Mouse (Mus musculus): ENCODE measurements around the gene Gm29666. TPM values are rescaled to one million over a fixed set of nuclear protein-coding genes. Genes with fewer than 3 reads are reported as not detected.
"Not testable (repeated sequence)": the region's sequence is repeated elsewhere in the genome, so short reads cannot be mapped to it uniquely, and the experiment has no call there.

The Gm29666 gene
- polyA plus RNA-seq, 1 experiment, result 0.09 TPM

DNA sequence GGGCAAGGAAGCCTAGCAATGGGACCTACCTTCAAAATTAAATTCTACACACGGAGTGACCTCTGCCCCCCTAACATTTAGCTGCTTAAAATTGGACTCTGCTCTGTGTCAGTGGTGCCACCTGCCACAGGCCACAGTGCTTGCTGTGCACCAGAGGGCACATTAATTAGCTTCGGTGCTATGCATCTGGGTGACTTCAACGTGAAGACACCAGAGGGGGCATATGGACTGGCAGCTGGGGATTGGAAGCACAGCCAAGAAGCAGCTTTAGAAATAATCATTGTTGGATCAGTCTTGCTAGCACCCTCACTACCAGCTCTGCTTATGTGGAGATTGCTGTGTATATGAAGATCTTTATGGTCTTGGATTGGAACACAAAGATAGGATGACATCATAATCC is 6.6 kb downstream of the Gm29666 start:
- Histone ChIP-seq H3K36me3 (ENCODE audit: control insufficient read depth, insufficient read depth, low read length) (no peaks in the 10 kb centered on the region), H3K4me1 (ENCODE audit: control insufficient read depth, insufficient read depth, insufficient read length, low read length) (no peaks in the 10 kb centered on the region), H3K4me3 (ENCODE audit: low read depth, low read length) (no peak overlapping the region), H3K27ac (ENCODE audit: insufficient read depth, low read depth, low read length) (no peak overlapping the region), H3K27me3 (ENCODE audit: control insufficient read depth, insufficient read depth, low read length) (no peaks in the 10 kb centered on the region)
- no peak for TF ChIP-seq CTCF (IDR thresholded peaks at IDR 0.05; ENCODE audit: extremely low read depth, insufficient read length, insufficient replicate concordance, low read depth, low read length)
- TF ChIP-seq POLR2A (IDR thresholded peaks at IDR 0.05; ENCODE audit: low read depth, low read length), result no peak
- 68% methylated on average over 3 of the region's 3 CpGs for WGBS

DNA sequence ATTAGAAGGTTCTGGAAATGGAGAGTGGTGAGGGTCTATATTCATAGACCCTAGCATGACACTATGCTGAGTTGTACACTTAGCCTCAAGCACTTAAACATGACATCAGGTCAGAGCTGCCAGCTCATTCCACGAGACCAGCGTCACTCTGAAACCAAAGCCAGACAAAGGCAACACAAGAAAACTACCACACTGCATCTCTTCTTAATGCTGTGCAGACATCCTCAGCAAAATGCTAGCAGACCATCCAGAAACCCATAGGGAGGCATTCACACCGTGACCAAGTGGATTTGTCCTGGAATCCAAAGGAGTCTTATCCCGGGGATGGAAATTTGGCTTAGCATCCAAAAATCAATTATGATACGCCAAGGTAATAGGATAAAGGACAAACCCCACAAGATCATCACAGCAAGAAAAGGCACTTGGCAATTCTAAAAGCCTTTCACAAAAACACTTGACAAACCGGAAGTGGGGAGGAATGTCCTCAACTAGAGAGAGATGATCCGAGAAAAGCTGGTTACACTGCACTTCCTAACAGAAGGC is 15.9 kb downstream of the Gm29666 start:
- no peaks in the 10 kb centered on the region for H3K27me3 ChIP-seq (ENCODE audit: control insufficient read depth, insufficient read depth, low read length)
- TF ChIP-seq CTCF (IDR thresholded peaks at IDR 0.05; ENCODE audit: extremely low read depth, insufficient read length, insufficient replicate concordance, low read depth, low read length) (no peak), POLR2A (IDR thresholded peaks at IDR 0.05; ENCODE audit: low read depth, low read length) (no peak)
- WGBS, result 77% methylated on average over 7 of the region's 7 CpGs

DNA sequence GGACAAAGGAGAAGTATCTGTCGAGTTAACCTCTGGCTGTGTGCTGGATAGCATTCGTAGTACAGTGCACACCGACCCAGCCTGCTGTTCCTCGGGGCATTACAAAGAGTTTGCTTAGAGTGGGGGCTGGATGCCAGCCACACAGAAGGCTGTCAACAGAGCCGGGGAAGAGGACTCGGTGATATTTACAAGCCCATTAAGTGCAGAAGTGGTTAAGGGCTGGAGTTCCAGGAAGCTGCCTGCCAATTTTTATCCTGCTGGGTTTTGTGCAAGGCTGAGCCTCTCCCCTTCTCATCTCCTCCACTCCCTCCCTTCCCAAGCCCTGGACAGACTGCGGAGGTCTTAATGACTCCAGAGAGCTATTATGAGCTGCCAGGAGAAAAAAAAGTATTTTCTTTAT is 21.8 kb downstream of the Gm29666 start:
- Histone ChIP-seq H3K4me3 (ENCODE audit: low read depth, low read length) (no peak overlapping the region), H3K27me3 (ENCODE audit: control insufficient read depth, insufficient read depth, low read length) (no peaks in the 10 kb centered on the region), H3K27ac (ENCODE audit: insufficient read depth, low read depth, low read length) (no peak overlapping the region), H3K36me3 (ENCODE audit: control insufficient read depth, insufficient read depth, low read length) (no peaks in the 10 kb centered on the region), H3K4me1 (ENCODE audit: control insufficient read depth, insufficient read depth, insufficient read length, low read length) (peaks cover 2% of the 10 kb centered on the region; the same call in 1 of the 2 replicates)
- 14% methylated on average over 7 of the region's 7 CpGs for WGBS
- TF ChIP-seq CTCF (IDR thresholded peaks at IDR 0.05; ENCODE audit: extremely low read depth, insufficient read length, insufficient replicate concordance, low read depth, low read length) (no peak), POLR2A (IDR thresholded peaks at IDR 0.05; ENCODE audit: low read depth, low read length) (no peak)

More for the DNA sequence above, 15.9 kb downstream of the Gm29666 start:
- Histone ChIP-seq H3K36me3 (ENCODE audit: control insufficient read depth, insufficient read depth, low read length) (no peaks in the 10 kb centered on the region), H3K27ac (ENCODE audit: insufficient read depth, low read depth, low read length) (no peak overlapping the region), H3K4me1 (ENCODE audit: control insufficient read depth, insufficient read depth, insufficient read length, low read length) (no peaks in the 10 kb centered on the region), H3K4me3 (ENCODE audit: low read depth, low read length) (no peak overlapping the region)

DNA sequence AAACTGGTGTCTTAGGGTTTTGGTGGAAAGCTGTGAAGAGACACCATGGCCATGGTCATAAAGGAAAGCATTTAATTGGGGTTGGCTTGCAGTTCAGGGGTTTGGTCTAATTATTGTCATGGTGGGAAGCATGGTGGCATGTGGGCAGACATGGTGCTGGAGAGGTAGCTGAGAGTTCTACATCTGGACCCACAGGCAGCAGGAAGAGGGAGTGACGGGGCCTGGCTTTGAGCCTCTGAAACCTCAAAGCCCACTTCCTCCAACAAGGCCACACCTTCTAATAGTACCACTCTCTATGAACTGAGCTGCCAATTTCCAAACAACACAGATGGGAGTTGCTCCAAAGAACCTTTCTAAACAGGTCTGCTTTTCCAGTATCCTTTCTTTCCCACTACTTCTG is 23.2 kb downstream of the Gm29666 start:
- Histone ChIP-seq H3K4me1 (ENCODE audit: control insufficient read depth, insufficient read depth, insufficient read length, low read length) (peaks cover 2% of the 10 kb centered on the region; the same call in 1 of the 2 replicates), H3K36me3 (ENCODE audit: control insufficient read depth, insufficient read depth, low read length) (no peaks in the 10 kb centered on the region), H3K27me3 (ENCODE audit: control insufficient read depth, insufficient read depth, low read length) (no peaks in the 10 kb centered on the region), H3K27ac (ENCODE audit: insufficient read depth, low read depth, low read length) (no peak overlapping the region), H3K4me3 (ENCODE audit: low read depth, low read length) (no peak overlapping the region)
- WGBS, result 58% methylated on average over 1 of the region's 1 CpGs
- no peak for TF ChIP-seq CTCF (IDR thresholded peaks at IDR 0.05; ENCODE audit: extremely low read depth, insufficient read length, insufficient replicate concordance, low read depth, low read length)
- no peak for TF ChIP-seq POLR2A (IDR thresholded peaks at IDR 0.05; ENCODE audit: low read depth, low read length)

DNA sequence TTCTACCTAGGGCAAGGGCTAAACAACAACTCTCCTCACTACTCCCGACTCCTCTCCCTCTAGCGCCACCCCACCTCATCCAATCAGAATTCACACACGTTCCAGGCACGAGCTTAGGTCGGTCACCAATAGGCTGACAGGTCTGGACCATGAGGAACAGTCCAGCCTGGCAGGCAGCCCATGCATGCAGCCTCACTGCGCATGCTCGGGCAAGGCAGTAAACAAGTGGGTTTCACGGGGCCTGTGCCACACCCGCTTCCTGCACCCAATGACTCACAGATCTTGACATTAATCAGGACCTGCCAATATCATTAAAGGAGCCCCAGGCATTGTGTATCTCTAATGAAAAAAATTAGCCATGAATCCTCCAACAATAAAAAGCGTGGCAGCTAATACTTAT is 23.6 kb downstream of the Gm29666 start:
- not testable (repeated sequence) for H3K27ac ChIP-seq (ENCODE audit: insufficient read depth, low read depth, low read length); H3K4me3 ChIP-seq (ENCODE audit: low read depth, low read length); H3K27me3 ChIP-seq (ENCODE audit: control insufficient read depth, insufficient read depth, low read length); H3K36me3 ChIP-seq (ENCODE audit: control insufficient read depth, insufficient read depth, low read length); H3K4me1 ChIP-seq (ENCODE audit: control insufficient read depth, insufficient read depth, insufficient read length, low read length)
- WGBS, result 27% methylated on average over 10 of the region's 10 CpGs

DNA sequence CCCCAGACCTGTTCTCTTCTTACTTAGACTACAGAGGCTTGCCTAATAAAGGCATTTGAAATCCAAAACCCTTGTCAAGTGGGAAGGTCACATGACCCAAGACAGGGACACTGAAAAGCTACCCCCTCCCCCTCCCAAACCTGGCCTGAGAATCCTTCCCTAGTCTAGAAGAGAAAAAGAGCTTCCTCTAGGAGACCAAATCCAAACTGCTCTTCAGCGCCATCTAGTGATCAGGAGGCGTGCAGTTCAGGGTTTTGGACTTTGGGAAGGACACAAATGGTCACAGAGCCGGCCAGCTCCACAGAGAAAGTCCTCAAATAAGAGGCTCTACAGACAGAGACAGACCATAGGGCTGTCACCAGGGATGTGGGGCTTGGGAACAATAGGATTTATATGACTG is 28.2 kb downstream of the Gm29666 start:
- Histone ChIP-seq H3K27me3 (ENCODE audit: control insufficient read depth, insufficient read depth, low read length) (no peaks in the 10 kb centered on the region), H3K27ac (ENCODE audit: insufficient read depth, low read depth, low read length) (no peak overlapping the region), H3K36me3 (ENCODE audit: control insufficient read depth, insufficient read depth, low read length) (no peaks in the 10 kb centered on the region), H3K4me1 (ENCODE audit: control insufficient read depth, insufficient read depth, insufficient read length, low read length) (peaks cover 2% of the 10 kb centered on the region; the same call in 1 of the 2 replicates), H3K4me3 (ENCODE audit: low read depth, low read length) (no peak overlapping the region)
- WGBS, result under 1% methylated on average over 3 of the region's 3 CpGs
- no peak for TF ChIP-seq POLR2A (IDR thresholded peaks at IDR 0.05; ENCODE audit: low read depth, low read length)
- peak; percentile 77; the same call in 1 of the 2 replicates for TF ChIP-seq CTCF (IDR thresholded peaks at IDR 0.05; ENCODE audit: extremely low read depth, insufficient read length, insufficient replicate concordance, low read depth, low read length)

DNA sequence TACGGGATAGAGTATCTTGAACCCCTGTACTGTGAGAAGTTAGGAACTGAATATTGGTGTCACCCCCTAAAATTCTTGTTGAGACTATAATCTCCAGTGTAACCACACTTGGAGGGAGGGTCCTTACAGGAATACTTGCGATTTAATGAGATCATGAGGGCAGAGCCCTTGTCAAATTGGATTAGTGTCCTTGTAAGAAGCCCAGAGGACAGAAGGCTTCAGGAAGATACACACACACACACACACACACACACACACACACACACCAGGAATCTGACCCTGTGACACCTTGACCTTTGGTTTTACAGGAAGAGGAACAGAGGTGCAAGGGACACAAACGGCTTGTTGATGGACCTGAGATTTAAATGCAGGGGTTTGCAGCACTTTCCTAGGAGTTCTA is 28.6 kb downstream of the Gm29666 start:
- H3K27ac ChIP-seq (ENCODE audit: insufficient read depth, low read depth, low read length), result no peak overlapping the region
- TF ChIP-seq CTCF (IDR thresholded peaks at IDR 0.05; ENCODE audit: extremely low read depth, insufficient read length, insufficient replicate concordance, low read depth, low read length), result no peak
- no peak for TF ChIP-seq POLR2A (IDR thresholded peaks at IDR 0.05; ENCODE audit: low read depth, low read length)
- WGBS, result 44% methylated on average over 3 of the region's 3 CpGs
- H3K27me3 ChIP-seq (ENCODE audit: control insufficient read depth, insufficient read depth, low read length), result no peaks in the 10 kb centered on the region
- 0 out of 2 replicates have a peak, but pooled peaks cover 2% of the 10 kb centered on the region for H3K4me1 ChIP-seq (ENCODE audit: control insufficient read depth, insufficient read depth, insufficient read length, low read length)
- H3K36me3 ChIP-seq (ENCODE audit: control insufficient read depth, insufficient read depth, low read length), result no peaks in the 10 kb centered on the region
- H3K4me3 ChIP-seq (ENCODE audit: low read depth, low read length), result no peak overlapping the region
